Mouse (Mus musculus) Muller cell, postnatal 12 days (primary cell): ENCODE measurements around the gene Psmd6.

Experiments
- DNase-seq: peaks from one replicate; pipeline ENCODE4 v3.0.0-alpha.2; 2015; ENCODE audit errors: inconsistent ontology term

Gene Psmd6

GRCm38 (mm10) chr14:14064486-14065141, 56.2 kb downstream of the Psmd6 start:
- DNase-seq = peak; percentile 74

GRCm38 (mm10) chr14:14063382-14063781, 57.4 kb downstream of the Psmd6 start:
- no peak for DNase-seq

- no peak for DNase-seq
These were observed 58.1 kb downstream of the Psmd6 start for GRCm38 (mm10) chr14:14062531-14063245.
